Mouse (Mus musculus) CD4-positive, CD25-positive, alpha-beta regulatory T cell, adult 2 months (primary cell): ENCODE measurements around the gene Rnh1.
A peak's percentile ranks its signal among the peaks of the same experiment; 100 is the strongest.

Experiments
- DNase-seq: peaks from one replicate; pipeline ENCODE4 v3.0.0-alpha.2; 2012; ENCODE audit warnings: low read depth, low spot score

Gene Rnh1

DNA sequence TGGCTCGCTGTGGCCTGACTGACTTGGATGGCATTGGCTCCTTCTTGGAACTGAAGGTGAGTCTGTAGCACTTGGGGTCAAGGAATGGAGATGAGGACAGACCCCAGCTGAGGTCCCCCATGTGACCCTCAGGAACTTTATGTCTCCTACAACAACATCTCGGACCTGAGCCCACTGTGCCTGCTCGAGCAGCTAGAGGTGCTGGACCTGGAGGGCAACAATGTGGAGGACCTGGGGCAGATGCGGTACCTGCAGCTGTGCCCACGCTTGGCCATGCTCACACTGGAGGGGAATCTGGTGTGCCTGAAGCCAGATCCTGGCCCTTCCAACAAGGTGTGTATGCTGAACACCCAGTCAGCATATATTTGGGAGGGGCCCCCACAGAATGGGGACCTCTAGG is 32.8 kb upstream of the Rnh1 start:
- no peak for DNase-seq

DNA sequence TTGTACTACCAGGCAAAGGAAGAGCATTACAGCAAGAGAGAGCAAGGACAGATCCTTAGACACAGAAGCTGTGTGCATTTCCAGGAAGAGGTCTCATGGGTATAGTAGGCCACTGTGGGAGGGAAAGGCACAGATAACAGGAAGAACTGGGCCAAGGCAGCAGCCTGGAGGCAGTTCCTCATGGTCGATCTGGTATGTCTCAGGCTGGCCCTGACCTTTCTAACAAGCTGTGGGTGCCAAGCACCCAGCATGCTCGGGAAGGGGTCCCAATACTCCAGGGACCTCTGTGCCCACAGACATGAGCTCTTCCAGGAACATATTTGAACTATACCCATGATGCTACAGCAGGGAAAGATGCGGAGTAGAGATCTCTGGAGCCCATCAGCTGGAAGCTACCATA is 31.9 kb upstream of the Rnh1 start:
- no peak for DNase-seq

DNA sequence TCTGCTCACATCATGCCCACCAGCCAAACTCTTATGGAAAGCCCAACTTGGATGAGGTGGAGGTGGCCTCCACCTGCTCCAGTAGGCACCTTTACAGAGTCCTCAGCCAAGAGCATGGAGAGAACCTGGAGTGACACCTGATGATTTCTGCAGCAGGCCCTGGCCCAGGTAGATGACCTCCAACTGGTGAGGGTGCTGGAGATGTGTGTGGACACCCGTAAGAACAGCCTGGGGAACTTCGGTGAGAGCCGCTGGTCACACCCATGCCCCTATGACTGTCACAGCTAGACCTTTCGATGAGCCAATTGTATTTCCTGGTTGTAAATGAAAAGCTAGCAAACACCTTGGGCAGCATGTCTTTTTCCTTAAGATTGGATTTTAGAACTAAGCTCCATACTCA is 25.5 kb upstream of the Rnh1 start:
- no peak for DNase-seq

DNA sequence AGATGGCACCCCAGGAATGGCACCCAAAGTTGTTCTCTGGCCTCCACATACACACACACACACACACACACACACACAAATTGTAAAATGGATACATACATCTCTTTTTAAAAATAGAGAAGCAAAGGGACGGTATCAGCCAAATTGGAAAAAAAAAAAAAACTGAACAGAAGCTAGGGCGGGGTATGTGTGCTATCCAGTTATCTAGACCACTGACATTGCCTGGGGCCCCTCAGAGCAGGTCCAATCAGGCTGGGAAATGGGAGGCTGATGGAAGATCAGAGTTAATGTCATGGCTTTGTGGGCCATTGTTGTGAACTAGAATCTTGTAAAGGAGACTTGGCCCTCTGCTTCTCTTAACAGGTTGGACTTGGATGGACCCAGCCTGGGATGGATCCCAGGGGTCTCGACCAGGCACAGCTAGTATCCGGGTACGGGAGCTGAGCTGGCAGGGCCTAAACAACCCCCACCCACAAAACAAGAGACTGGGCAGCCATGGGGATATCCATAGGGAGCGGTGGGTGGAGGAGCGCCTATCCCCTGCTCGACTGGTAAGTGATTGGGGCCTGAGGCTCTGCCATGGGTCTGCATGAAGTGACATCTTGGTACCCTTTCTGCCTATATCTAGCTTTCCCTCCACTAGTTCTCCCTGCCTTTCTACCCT is 24.1 kb upstream of the Rnh1 start:
- no peak for DNase-seq

DNA sequence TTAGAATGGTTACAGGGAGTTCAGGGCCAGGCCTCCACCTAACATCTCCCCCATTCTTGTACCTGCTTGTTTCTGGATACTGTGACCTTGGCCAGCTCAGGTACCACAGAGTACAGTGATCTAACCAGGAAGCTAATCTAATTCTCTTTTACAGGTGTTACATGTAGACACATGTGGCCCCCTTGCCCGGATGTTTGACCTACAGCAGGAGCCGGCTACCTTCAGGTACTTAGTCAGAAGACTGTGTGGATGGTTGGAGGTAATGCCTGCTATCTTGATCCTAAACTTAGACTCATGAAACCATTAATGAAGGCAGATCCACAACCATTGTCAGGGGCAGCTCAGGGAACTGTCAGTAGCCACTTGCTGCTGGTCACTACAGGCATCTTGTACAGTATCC is 23.1 kb upstream of the Rnh1 start:
- DNase-seq = no peak

DNA sequence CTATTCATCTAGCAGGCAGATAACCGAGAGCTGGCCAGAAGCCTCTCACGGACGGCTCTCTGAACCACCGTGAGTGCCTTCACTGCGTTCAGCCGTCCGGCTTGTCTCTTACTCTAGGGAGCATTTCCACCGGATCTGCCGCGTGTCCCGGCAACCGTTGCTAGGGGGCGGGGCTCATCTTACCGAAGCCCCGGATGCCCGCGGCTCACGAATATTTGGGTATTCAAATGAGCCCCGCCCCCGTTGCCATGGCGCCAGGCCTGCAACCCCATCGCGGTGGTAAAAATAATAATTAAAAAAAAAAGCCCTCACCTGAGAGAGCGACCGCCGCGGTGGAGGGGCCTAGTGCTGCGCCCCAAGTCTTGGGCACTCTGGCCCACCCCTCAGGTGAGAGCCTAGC is 22.2 kb upstream of the Rnh1 start:
- peak; percentile 96 for DNase-seq

DNA sequence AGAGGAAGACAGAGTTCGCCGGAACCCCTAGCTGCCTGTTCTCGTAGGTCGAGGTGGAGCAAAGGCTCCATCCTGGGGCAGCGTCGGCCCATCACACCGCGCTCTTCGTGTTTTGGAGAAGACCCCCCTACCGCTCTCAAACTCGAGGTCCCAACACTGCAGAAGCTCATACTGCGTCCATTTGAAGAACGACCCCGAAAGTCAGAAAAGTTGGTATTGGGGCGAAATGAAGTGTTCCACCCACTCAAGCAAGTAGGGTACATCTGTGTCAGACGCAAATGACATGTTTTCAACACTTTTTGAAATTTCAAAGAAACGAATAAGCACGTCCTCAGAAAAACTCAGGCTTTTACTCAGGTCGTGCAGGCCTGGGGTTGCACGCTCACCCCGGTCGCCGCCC is 21.8 kb upstream of the Rnh1 start:
- DNase-seq = no peak

DNA sequence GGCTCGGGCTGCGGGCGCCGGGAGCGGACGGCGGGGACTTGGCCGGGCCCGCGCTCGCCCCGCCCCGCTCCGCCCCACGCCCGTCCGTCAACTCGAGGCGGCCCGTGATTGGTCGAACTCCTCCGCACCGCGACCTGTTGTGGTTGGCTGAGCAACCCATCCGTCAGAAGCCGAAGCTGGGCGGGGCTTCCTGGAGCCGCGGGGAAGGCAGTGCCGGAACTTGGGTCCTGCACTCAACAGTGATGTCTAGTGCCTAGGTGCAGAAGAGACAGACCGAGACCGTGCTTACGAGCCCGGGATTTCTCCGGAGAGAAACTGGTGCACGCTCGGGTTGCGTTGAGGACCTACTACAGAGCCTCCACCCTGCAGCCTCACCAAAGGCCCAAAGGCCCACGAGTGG is 21.3 kb upstream of the Rnh1 start, which contains the start of the genes Hras and Lrrc56:
Gene Hras, minus strand, starts transcription at position 58 of the 400 bp plus-strand sequence.
Gene Lrrc56, plus strand, starts transcription at position 210 of the 400 bp plus-strand sequence.
- peak; percentile 99 for DNase-seq

DNA sequence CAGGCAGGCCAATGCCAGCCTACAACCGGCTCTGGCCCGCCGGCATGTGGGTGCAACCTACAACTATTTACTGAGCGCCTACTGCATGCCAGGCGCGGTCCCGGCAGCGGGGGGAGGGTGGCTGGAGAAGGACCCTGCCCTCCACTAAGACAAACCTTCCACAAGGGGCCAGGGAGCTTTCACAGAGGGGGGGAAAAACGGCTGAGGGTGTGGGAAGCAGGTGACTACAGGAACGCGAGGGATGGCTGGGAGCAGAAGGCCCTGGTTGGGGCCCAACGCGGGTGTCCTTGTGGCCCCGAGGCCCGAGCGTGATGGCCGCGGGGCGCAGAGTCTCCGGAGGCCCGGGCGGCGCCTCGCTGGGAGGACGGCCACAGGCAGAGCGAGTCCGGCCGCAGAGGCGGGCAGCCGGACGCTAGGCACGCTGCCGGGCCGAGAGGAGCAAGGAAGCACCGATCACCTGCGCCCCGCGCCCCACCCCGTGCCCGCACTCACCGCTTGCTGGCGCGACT is 20.7 kb upstream of the Rnh1 start:
- no peak for DNase-seq

DNA sequence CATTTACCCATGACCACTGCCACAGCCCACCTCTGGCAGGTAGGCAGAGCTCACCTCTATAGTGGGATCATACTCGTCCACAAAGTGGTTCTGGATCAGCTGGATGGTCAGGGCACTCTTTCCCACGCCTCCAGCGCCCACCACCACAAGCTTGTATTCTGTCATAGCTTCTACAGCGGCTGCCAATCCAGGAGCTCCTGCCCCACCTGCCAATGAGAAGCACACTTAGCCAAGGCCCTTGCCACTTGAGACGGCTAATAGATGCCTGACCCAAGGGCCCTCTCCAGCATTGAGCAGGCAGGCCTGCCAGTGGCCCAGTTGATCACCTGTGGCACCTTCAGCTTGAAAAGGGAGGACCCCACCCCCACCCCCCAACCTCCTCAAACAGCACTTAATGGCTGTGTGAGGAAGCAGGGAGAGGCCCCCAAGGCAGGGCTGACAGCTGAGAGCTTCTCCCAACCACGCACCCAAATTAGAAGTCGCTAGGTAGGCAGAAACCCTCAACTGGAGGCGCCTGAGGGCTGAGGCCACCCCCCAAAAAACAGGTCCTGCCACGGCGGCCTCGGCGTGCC is 20.2 kb upstream of the Rnh1 start:
- DNase-seq = no peak

DNA sequence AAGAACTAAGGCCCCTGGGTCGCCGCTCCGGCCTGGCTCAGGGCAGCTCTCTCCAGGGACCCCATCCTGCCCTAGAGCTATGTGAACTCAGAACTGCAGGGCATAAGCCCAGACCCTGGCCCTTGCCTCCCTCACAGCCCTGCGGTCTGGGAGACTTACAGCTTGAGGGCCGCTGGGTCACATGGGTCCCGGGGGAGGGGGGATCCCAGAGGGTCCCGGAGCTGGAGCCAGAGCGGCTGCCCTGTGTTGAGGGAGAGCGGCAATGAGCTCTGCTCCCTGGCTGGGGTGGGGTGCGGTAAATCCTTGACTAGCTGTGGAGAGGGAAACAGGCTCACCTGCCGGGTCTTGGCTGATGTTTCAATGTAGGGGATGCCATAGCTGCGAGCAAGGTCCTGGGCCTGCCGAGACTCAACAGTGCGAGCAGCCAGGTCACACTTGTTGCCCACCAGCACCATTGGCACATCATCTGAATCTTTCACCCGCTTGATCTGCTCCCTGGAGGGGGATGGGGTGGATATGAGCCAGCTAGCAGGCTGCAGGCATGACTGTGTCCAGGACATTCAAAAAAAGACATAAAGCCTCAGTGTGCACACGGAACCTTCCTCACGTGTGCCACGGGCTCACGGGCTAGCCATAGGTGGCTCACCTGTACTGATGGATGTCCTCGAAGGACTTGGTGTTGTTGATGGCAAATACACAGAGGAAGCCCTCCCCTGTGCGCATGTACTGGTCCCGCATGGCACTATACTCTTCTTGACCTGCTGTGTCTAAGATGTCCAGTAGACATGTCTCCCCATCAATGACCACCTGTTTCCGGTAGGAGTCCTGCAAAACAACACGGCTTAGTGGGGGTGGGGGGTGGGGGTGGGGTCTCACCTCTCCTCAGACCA is 19.4 kb upstream of the Rnh1 start:
- DNase-seq = no peak

DNA sequence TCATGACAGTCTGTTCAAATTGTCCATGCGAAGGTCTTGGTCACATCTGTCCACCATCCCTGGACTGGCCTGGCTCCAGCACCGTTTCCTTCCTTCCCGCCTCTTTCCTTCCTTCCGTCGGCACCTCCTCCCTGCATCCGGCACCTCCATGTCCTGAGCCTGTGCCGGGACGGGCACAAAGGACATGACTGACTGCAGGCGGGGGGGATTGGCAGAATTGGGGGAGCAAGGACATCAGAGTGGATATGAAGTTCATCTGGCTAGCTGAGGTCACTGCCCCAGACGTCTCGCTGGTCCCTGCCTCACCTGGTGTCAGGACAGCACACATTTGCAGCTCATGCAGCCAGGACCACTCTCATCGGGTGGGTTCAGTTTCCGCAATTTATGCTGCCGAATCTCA is 18.4 kb upstream of the Rnh1 start:
- DNase-seq = no peak

DNA sequence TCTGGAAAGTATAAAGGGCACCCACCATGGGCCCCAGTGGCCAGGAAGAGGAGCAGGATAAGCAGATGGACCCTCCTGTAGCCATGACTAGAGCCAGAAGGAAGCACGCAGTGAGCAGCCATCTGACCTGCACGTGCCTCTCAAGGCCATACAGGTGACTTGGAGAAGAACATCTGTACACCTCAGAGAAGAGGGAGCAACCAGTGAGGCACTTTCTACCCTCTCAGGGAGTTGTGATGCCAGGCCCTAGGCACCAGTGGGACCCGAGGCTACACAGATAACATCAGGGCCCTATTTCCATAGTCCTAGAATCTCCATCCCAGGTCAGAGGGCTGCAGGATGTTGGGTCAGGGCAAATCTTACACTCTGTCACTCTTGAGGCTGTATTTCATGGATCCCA is 17.6 kb upstream of the Rnh1 start:
- DNase-seq = no peak

DNA sequence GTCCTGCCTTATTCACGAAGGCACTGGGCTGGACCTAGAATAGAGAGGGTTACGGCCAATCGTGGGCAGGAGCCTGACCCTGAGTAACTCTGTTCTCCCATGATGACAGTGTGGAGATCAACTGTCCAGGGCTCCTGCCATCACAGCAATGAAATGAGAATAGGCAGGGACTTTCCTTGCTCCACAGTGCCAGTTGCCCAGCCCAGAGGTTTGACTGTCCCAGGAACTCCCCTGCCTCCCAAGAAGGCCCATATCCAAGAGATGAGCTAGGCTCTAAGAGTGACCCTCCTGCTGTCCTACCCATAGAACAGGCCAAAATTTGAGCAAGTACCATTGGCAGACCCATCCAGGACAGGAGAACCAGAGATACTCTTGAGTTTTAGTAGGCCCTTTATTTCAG is 16.1 kb upstream of the Rnh1 start:
- DNase-seq = no peak

DNA sequence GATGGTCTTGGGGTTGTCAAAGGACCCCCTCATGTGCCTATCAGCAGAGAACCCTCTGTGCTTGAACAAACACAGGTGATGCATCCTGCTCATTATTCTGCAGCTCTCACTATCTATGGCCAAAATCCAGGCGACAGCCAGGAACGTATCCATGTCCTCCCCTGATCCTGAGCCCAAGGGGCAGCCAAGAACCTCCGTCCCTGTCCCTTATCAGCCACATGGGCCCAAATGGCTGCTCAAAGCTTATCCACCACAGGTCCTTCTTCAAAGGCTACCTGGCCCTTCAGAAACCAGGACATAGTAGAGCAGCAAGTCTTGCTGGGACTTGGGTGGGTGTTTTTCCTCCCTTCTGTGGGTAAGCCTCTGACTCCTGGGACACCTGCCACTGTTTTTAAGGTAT is 15.5 kb upstream of the Rnh1 start:
- DNase-seq = no peak

DNA sequence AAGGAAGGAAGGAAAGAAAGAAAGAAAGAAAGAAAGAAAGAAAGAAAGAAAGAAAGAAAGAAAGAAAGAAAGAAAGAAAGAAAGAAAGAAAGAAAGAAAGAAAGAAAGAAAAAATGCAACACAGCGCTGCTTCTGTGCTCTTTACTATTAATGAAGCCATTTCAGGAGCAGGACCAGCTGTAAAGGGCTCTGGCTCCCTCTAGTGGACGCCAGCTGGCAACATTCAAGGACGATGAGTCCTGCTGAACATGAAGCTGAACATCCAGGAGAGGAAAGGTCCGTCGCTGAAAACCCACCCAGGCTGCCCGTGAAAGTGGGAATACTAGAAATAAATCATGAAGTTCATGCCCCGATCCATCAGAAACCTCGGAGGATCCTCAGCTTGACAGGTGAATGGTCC is 3.5 kb upstream of the Rnh1 start:
- peak; percentile 95 for DNase-seq

DNA sequence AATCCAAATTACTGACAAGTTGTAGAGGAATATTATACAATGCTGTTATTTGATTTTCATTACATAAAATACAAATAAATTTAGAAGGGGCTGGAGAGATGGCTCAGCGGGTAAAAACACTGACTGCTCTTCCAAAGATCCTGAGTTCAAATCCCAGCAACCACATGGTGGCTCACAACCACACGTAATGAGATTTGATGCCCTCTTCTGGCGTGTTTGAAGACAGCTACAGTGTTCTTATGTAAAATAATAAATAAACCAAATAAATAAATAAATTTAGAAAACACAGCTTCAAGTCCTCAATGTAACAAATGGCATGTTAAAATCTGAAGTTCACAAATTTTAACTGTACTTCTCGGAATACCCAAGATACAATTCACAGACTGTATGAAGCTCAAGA is 2.4 kb upstream of the Rnh1 start:
- DNase-seq = no peak

DNA sequence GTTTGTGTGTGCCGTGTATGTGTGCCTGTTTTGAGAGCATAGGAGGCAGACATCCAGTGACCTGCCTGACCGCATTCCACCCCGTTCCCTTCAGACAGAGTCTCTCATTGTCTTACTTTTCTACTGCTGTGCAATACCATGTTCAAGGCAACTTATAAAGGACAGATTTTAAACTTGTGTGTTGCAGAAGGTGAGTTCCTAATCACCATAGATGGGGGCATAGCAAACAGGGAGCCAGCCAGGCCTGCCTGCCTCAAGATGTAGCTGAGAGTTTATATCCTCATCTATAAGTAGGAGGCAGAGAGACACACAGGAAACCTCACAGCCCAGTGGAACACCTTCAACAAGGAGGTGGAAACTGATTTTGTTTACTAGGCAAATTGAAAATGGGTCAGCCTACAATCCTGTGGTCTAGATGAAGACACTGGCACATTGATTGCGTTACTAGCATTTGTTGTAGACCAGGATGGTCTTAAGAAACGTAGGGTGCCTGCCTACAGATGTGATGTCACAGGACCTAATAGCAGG is 730 bp upstream of the Rnh1 start:
- peak; percentile 40 for DNase-seq

DNA sequence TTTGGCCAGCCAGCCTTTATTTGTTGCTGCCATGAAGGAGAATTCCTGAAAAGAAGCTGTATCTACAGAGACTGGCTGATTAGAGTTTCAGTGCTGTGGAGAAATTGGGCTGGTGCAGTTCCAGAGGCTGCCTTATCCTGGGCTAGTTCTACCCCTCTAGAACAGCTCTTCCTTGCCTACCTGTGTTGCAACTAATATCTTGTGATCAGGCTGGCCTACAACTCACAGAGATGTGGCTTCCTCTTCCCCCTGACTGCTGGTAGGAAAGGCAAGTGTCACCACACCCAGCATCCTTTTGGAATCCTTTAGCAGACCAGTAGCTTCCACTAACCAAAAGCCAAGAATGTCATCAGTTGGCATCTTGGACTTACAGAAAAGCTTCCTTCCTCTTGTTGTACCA is 2.8 kb downstream of the Rnh1 start:
- no peak for DNase-seq

DNA sequence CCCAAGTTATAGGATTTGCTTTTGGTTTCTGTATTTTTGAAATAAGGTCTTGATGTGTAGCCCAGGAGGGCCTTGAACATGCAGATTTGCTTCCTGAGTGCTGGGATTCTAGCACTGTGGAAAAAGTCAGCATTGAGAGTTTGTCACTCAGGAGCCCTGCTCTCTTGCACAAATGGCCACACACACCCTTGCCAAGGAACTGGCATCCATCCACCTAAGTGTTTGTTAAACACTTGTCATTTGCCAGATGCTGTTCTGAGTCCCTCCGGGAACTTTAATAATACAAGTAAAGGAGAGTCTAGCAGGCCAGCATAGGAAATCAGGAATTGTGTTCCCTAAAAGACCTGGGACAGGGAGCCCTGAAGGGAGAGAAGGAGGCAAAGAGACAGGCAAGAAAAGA is 3.4 kb downstream of the Rnh1 start:
- no peak for DNase-seq

DNA sequence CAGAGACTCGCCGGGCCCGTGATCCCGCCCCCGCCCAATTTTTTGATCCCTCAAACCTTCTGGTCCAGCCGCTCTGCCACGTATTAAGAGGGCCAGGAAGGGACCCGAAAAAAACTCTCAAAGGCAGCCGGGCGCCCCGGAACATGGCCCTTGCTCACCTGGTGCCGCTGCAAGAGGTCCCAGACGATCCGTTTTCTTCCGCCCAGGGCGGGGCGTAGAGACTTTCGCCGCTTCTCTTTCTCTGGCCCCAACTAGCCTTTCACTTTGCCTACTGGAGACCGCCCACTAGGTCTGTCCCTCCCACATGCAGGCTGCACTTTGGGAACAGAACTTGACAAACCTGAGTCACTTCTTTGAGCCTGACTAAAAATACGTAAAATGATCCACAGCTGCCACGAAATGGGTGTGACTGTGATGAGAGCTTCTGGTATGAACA is 4.1 kb downstream of the Rnh1 start:
- peak; percentile 53 for DNase-seq

DNA sequence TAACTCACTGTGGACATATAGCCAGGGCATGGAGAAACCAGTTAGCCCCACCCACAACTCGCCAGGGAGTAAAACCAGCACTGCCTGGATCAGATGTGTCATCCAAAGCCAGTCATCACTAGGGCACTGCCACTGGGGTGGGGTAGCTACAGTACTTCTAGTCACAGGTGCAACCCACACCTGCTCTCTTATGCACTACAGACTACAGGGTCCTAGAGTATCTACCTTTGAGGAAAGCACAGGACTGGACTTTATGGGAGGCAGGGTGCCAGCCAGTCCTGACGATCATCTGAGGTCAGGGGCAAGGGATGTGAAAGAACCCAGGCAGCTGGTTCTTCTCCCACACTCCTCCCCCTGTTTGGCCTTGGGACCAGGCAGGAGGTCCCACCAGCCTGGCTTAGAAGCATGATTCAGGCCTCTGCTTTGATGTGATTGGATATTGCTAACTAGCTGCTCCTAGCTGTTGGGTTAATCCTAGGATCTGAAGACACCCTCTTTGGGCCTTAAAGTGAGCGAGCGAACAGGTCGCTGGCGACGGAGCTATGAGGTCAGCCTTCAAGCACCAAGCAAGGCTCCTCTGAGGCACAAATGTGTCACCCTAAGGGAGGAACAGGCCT is 4.6 kb downstream of the Rnh1 start:
- DNase-seq = peak; percentile 24
